Mouse (Mus musculus) embryo, embryonic 11 days (tissue): ENCODE data around the gene Gm29427.

ENCODE experiments used
- DNase-seq: peaks from one replicate; pipeline ENCODE4 v3.0.0-alpha.2; 2015

Gm29427 gene

DNA sequence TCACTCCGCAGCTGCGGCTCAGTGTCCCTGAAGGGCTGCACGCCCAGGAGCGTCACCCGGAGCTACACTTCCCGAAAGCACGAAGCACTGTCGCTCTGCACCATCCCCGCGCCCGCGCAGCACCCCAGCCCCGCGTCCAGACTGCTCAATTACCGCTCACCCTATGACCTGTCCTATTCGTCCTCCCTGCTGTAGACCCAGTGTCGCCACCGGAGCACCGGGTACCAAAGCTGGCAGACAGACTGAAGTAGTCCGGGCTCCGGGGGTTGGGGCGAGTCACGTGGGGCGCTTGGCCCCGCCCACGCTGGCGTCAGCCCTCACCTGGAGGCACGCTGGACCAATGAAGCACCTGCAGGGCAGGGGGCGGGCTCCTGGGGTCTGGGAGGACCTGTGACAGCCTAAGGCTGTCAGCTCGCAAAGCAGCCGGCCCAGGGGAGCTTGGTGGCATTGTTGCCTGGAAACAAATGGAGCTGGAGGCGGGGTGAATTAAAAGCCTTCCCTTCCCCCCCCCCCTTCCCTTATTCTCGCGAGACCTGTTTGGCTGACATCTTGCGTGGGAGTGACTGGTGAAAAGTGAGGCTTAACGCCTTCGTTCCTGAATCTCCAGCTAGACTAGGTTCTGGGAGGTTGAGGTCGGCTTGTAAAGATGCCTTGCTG, at the start of gene Gm29427:
Gene Gm29427 (minus strand): TSS at position 239 of the 657 bp plus-strand sequence.
- DNase-seq, result peak; percentile 89

DNA sequence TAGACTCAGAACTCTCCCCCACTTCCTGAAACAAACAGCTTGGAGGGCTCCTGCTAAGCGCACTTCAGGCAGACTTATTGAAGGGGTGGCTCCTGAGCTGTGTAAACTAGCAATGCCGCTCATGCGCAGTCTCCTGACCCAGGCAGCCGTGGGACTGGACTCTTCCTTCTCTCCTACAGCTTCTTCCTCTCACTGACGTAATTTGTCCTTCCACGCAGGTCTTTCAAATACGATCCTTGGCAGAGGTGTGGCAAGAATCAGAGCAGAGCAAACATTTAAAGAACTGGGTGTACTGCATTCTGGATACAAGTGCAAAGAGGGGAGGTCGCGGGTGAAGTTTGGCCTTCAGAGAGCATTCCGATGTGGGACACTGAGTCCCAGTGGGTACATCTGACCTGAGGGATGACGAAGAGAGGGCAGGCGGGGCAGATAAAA, 48.4 kb upstream of the Gm29427 start:
- DNase-seq, result no peak

GRCm38 (mm10) chr1:130762045-130762760, 46.6 kb upstream of the Gm29427 start:
- DNase-seq, result no peak

GRCm38 (mm10) chr1:130761597-130761996, 46.0 kb upstream of the Gm29427 start:
- DNase-seq, result no peak

DNA sequence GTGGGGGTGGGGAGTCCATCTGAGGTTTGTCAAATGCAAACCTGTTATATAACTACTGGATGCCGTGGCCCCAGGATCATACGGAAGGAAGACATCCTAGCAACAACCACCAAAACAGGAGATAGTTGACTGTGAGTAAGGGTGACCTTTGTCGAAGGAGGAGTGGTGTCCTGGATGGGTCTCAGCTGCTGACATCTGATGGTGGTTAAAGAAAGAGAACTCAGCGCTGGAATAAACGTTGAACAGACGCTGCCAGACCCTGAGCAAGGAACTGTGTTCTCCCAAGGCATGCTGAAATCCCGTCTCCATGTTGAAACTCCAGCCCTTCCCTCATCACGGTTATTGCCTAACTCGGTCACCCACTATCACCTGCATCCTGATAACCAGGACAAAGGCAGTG, 44.1 kb upstream of the Gm29427 start:
- no peak for DNase-seq

- no peak for DNase-seq
Measured at GRCm38 (mm10) chr1:130746819-130747218, 31.2 kb upstream of the Gm29427 start.

DNA sequence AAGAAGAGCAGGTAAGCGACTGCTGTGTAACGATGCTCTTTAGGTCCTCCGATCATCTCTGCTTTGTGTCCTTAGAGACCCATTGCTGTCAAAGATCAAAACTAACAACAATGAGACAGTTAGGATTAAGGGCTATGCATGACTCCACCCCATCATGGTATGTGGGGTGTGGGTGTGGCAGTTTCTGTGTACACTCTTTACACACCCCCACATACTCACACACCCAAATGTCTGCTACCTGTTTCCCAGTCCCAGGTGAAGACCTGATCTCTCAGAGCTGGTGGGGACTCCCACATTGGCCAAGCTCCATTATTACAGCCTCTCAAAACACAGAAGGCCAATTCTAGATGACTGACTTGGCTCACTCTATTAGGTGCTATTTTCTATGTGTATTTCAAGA, 30.0 kb upstream of the Gm29427 start:
- no peak for DNase-seq

GRCm38 (mm10) chr1:130744961-130745360, 29.4 kb upstream of the Gm29427 start:
- no peak for DNase-seq

- no peak for DNase-seq
Measured at GRCm38 (mm10) chr1:130744217-130744616, 28.6 kb upstream of the Gm29427 start.

GRCm38 (mm10) chr1:130743775-130744174, 28.2 kb upstream of the Gm29427 start:
- no peak for DNase-seq

DNA sequence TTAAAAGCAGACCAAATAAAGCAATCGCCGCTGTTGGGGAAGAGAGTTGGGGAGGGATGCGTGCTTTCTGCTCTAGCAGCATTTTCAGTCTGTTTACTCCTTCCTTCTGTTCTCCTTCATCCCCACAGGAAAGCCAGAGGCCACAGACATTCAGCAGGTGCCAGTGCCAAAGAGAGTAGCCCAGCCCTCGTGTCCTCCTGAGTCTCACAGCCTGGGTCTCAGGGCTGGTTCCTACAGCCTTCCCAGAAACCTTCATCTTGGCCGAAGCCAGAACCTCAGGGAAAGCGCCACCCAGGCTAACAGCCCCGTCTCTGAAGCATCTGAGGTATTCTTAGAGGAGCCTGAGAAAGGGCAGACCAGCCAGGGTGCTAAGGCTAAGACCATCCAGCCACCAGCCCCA, 26.6 kb upstream of the Gm29427 start:
- no peak for DNase-seq

DNA sequence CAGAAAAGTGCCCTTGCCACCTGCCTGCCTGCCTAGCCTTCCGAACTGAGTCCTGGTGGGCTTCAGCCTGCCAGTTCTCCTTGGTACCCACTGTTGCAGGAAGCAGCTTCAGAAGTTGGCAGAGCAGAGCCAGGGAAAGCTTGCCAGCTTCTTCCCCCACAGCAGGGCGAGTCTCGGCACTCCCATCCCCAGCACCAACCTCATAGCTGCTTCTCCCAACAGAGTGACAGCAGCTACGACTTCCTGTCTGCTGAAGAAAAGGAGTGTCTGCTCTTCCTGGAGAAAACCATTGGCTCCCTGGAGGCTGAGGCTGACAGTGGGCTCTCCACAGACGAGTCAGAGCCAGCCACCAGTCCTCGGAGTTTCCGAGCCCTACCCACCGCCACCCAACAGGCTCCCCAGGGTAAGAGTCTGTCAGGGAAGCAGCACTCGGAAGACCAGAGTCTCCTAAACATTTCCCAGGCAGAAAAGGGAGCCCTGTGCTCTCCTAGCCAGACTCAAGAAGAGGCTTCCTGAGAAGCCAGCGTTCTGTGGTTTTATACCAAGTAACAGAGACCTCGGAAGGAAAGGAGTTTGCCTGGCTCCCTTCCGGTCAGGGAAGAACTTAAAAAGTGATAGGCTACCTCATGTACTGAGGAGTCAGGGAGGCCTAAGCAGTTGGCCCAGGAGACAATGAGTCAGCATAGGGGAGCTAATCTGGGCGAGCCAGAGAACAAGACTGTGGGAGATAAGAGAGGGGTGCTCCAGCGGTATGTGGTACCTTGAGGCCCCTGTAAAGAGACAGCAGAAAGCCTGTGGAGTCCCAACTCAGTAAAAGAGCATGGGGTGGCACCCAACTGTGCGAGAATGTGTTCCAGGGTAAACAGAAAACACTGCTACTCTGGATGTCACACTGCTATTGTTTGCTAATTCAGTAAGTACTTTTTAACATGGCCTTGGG, 25.5 kb upstream of the Gm29427 start:
- DNase-seq, result no peak

GRCm38 (mm10) chr1:130740227-130740648, 24.6 kb upstream of the Gm29427 start:
- no peak for DNase-seq

GRCm38 (mm10) chr1:130739636-130740035, 24.0 kb upstream of the Gm29427 start:
- no peak for DNase-seq

DNA sequence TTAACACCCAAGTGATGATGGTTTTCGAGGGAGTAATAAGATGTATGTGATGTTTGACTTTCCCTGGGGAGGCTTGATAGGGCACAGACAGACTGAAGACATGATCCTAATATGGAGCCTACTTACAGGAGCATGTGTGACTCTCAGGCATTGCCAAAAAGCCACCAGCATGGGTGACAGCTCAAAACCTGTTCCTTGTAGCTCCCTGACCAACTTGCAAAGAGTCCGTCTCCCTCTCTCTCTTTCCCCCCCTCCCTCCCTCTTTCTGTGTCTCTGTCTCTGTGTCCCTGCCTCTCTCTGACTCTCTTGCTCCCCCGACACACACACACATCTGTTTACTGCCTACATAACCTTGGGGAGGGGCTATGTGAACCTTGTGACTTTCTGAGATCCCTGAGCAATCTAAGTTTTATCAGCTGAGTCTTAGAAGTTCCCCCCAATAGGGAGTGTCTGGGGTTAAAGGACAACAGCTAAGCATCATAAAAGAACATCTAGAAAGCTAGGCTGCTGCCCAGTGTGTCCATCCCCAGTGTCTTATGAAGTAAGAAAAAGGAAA, 23.0 kb upstream of the Gm29427 start:
- DNase-seq, result no peak

- no peak for DNase-seq
Measured at GRCm38 (mm10) chr1:130737916-130738315, 22.3 kb upstream of the Gm29427 start.

DNA sequence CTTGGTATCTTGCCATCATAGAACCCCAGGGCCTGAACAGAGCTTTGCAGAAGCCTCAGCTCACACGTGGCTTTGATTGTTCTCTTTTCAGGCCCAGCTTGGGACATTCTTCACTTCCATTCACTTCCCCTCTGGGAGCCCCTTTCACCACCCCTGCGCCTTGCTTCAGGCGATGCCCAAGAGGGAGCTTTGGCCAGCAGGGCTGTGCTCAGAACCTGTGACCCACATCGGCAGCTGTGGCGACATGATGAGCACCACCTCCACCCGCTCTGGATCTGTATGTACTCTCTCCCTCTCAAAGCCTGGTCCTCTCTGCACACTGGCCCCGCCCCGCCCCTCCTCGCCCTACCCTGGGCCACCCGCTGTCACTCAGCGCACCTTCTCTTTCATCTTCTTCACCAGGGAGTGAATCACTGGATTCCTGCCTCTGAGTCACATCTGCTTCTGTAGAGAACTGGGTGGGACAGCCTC, 21.8 kb upstream of the Gm29427 start:
- DNase-seq, result no peak

- DNase-seq, result no peak
Measured at GRCm38 (mm10) chr1:130734852-130735251, 19.3 kb upstream of the Gm29427 start.

DNA sequence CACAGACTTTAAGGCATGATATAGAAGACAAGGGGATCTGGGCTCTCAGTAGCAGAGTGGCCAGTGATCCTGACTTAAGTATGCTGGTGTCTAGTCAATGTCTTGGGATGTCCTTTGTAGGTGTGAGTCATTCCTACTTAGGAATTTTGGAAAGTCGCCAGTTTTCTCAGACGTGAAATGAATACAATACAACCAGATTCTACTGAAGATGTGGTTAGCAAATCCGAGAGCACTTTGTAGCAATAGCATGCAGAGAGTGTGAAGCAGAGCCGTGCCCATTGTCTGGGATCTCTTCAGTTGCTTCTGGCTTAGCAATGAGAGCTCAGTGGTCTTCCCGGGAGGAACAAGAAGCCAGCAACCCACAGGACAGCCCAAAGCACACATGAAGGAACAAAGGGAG, 18.9 kb upstream of the Gm29427 start:
- DNase-seq, result no peak

- DNase-seq, result no peak
Measured at GRCm38 (mm10) chr1:130733671-130734070, 18.1 kb upstream of the Gm29427 start.

DNA sequence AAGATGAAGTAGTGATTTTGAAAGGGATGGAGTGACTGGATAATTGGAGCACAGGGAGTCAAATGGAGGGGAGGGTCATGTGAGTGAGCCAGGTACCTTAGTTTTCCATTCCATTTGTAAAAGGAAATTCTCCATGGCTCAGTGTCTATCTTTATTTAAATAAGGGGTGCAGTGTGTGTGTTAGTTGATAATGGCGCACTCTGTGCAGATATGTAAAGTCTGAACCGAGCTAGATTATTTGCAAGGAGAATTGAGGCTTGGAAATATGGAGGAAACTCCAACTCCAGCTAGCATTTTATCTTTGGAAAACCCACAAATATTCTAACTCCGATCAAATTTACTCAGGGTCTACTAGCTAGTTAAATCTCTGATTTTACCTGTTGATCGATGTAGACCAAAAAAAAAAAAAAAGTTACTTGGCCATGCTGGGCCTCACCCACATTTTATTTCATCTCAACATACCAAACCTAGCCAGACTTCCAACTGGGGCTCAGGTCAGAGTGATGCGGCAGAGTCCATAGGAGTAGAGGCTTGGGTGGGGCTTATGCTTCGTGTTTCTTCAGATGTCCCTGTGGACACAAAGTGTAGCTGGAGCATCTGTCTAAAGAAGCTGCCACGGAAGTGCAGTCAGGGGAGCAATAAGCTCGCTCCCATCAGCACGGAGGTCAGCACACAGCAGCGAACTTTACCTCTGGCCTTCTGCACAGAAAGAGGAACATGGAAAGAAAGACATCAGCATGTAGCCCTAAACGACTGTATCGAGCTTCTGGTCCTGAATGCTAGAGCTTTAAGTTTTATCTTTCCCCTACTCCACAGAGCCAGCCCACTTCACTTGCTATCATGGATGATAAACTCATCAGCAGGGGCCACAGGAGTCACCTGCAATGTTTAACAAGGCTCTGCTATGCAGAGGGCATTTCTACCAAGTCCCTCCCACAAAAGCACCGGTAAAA, 17.4 kb upstream of the Gm29427 start:
- DNase-seq, result no peak
